Mouse (Mus musculus) kidney, postnatal 25 days (tissue): ENCODE results near the gene Pnkp.
A peak's percentile ranks its signal among the peaks of the same experiment; 100 is the strongest.

Experiments
- DNase-seq, 2 experiments: peaks; one replicate each; pipeline ENCODE4 v3.0.0; 2021; ENCODE audit warnings: mixed read lengths in 2 of 2

The Pnkp gene

DNA sequence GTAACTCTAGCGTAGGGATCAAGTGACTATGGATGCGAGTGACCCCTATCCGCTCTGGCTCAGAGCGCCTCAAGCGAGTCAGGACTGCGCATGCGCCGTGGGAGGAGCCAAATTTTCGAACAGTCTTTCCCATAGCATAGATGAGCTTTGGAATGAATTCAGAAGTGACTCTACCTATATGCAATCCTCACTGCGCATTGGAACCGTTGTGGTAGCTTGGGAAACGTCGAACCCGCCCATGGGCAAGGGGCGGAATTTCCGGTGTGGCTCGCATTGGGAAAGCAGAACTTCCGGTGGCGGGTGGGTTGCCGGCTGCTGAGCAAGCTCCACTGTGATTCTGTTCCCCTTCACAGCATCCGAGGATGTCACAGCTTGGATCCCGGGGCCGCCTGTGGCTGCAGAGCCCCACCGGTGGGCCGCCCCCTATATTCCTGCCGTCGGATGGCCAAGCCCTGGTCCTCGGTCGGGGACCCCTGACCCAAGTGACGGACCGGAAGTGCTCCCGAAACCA lies at the start of gene Pnkp:
Gene Pnkp (plus strand): TSS at position 98 of the 511 bp plus-strand sequence.
- DNase-seq: peak; percentile 86 to 90

DNA sequence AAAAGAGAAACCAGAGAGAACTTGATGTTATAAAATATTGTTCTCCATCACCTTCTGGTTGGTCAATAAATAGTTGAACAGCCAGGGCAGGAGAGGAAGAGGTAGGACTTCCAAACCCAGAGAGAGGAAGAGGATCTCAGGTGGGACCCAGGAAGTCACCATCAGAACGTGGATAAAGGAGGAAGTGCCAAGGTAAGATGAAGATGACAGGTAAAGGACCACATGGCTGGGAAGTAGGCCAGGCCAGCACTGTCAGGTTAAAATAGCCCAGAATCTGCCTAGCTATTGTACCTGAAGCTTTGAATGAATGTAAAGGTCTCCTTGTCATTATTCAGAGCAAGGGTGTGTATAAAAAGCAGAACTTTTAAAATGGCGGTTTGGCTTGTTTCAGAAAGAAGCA lies 48.0 kb upstream of the Pnkp start:
- DNase-seq: no peak

DNA sequence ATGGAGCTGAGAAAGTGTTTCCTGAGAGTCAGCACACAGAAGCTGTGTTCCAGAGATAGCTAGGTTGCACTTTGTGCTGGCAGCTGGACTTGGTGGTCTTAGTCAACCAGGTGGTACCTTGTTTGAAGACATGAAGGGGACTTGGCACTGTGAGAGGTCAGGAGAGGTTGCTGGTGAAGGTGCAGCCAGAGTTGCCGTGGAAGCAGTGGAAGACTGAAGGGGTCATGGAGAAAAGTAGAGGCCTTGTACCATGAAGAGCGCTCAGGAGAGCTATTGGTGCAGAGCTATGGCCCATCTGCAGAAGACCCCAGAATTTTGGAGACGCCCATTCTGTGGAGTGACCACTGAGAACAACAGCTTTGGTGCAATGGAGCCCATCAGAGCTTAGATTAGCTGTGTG lies 47.5 kb upstream of the Pnkp start:
- DNase-seq: no peak

DNA sequence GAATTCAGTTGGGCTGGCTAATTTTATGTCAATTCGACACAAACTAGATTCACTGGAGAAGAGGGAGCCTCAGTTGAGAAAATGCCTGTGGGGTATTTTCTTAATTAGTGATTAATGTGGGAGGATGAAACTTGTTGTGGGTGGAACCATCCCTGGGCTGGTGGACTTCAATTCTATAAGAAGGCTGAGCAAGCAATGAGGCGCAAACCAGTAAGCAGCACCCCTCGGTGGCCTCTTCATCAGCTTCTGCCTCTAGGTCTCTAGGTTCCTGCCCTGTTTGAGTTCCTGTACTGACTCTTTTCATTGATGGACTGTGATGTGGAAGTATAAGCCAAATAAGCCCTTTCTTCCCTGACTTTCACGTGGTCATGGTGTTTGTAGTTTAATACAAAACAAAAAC lies 46.6 kb upstream of the Pnkp start:
- DNase-seq: peak in 1 of 2 experiments; percentile 5

DNA sequence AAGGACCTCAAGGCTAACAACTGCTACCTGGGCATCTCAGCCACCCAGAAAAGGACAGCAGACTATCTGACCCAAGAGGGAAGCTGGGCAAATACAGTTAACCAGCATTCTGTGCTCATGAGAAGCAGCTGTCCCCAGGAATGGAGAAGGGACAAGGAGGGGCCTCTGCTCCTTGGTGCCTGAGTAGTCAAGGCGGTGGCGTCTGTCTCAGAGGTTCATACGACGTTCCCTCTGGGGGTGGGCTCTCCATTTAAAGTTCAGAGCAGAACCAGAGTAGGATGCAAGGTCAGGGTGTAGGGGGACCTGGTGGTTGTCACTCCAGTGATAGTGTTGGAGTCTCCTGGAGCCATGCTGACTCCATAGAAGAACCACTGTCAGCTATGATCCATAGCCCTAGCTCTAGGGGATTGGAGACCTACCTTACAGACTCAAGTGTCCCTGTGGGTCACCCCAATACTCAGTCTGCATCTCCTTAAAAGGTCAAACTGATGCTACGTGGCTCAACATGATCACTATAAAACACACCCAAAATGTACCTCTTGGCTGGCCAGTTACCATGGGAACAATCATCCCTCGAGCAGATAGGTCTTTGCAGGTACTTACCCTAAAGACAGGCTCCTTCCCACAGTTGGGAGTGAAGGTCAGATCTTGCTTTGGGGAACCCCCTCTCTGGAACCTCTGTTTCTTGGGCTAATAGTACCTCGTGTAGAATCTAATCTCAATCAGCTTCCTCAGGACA lies 46.0 kb upstream of the Pnkp start:
- peak in 1 of 2 experiments; percentile 17 for DNase-seq

DNA sequence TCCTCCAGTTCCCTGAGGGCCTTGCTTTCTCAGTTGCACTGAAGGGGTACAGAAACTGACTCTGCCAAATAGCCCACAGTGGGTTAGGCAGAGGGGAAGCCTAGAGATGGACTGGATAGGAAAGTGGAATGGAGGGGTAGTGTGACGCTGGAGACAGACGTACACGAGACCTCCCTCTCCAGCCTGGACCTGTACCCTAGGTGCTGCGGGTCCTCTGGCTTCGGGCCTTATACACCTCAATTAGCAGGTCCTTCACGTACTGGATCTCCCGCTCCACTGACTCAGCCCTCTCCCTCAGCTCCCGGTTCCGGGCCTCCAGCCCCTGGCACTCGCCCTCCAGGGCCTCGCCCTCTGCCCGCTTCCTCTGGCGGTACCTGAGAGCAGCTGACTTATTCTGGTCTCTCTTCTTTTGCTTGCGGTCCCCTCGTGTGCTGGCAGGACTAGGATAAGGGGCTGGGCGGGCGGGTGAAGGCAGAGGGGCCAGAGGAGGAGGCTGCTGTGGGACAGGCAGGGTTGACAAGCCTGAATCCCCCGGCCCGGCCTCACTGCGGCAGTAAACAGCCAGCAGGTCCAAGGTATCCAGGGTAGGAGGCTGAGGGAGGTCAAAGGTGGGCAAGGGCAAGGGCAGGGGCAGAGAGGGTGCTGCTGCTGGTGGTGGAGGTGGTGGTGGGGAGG lies 44.2 kb upstream of the Pnkp start:
- peak in 1 of 2 experiments; percentile 28 for DNase-seq

DNA sequence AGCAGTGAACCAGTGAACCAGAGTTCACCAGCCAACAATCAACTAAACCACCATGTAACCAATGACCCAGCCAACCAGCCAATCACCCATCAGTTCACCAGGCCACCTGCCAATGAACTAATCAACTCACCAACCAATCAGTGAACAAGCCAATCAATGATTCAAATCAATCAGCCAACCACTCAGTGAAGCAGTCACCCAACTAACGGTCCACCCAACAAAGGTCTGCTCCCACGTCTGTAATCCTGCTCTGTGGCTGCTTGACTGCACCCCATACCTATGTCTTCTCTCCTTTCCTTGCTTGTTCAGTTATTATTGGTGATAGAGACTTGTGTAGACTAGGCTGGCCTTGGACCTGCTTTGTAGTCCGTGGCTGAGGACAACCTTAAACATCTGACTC lies 43.0 kb upstream of the Pnkp start:
- DNase-seq: peak in 1 of 2 experiments; percentile 18

DNA sequence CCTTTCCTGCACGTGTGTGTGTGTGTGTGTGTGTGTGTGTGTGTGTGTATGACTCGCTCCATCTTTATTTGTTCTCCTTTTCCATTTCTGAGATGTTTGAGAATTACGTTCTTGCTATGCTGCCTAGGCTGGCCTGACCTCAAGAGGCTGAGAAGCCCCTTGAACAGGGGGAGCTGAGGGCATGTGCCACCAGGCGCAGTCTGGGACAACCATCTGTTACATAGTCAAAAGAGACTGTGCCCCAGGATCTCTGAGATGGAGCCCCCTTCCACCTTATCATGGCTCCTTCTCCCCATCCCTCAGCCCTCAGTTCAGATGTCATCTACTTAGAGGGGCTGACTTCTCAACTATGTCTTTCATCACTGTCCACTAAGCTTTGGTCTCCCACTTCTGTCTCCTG lies 42.5 kb upstream of the Pnkp start:
- peak in 1 of 2 experiments; percentile 18 for DNase-seq

DNA sequence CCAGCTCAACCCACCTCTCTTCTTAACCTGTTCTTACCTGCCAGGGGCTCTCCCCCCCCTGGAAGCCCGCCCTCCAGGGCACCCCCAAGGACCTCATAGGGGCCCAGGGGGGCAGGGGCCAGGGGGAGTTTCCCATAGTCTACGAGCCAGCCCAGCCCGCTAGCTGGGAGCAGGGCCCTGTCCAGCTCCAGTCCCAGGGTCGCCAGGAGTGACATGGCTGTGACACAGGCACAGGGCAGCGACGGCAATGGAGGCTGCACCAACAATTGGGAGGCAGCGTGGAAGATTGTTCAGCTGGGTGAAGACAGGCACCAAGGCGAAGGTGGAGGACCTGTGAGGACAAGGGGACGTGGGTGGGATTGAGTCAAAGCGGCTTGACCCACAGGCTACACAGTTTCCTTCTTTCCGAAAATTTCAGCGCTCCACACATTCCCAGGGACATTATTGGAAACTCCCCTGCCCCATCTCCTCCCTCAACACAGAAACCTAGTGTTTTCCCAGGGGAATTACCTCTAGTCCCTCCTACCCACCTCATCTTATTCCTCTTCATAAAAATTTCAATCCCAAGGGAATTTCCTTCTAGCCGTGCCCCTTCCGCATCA lies 41.9 kb upstream of the Pnkp start:
- DNase-seq: peak in 1 of 2 experiments; percentile 44

DNA sequence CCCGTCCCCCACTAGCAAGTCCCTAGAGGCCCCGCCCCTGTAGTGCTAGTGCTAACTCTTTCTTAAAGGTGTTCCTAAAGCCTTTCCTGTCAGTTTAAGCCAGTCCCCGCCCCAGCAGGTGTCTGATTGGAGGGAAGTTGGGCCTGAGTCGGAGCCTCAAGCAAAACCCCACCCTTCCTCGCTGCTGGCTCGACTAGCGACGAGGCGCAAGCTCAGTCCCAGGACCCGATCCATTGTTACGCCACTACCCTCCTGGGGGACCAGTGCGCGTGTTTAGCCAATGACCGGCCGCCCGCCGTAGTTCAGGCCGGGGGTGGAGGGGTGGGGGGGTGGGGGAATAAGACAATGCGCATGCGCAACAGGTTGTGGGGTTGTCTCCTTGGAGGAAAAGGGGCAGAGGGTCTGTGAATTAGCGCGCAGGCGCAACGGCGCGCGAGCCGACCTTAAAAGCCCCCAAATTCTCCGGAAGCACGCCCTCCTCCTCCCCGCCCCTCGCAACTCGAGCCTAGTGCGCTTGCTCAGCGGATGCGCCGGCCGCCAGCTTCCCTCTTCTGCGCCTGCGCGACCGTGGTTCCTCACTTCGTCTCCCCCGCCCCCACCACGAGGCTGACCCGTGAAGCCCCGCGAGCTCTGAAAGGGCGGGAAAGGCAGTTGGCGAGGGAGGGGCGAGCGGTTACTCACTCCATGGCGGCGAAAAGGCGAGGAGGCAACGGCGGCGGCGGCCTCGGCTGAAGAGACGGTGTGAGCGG lies 41.0 kb upstream of the Pnkp start, which contains the start of the genes Nup62 and Il4i1:
Gene Nup62 (plus strand): TSS at position 368 of the 749 bp plus-strand sequence.
Gene Il4i1 (plus strand): TSS at position 667 of the 749 bp plus-strand sequence.
- peak; percentile 99 for DNase-seq

DNA sequence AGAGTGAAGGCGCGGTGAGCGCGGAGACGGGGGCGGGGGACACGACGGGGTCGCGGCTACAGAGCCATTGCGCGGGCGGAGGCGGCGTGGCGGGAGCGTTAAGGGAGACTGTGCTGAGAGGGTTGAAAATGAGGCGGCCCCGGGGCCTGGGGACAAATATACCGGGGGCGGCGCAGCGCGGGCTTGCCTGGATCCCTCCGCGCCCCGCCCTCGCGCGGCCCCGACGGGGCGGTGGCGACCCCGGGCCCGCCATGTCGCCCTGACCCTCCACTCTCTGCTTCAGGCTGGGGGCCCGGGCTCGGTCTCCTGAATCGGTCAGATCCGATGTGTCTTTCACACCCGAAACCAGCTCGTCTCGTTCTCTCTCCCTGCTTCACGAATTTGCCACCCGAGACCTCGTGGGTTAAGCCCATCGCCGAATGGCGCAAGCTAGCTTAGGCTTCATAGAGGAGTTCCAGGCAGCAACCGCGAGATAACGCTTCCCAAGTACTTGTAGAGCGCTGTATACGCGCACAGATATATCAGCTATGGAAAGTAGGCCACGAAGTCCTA lies 40.4 kb upstream of the Pnkp start, which contains the start of gene Atf5:
Gene Atf5 (minus strand): TSS at position 189 of the 552 bp plus-strand sequence.
- no peak for DNase-seq

DNA sequence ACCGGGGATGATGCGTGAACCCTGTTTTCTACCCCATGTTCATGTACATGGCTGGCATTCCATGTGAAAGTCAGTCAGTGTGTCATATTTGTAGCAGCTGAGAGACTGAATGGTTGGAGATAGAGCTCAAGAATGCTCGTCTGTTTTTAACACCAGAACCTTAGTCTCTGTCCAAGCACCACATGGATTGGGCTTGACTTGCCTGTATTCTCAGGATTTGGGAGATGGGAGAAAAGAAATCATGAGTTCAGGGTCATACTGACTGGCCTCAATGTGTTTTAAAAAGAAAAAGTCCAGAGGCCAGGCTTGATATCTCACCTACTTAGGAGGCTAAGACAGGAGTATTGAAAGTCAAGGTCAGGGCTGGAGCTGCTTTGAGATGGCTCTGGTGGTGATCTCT lies 39.5 kb upstream of the Pnkp start:
- no peak for DNase-seq

DNA sequence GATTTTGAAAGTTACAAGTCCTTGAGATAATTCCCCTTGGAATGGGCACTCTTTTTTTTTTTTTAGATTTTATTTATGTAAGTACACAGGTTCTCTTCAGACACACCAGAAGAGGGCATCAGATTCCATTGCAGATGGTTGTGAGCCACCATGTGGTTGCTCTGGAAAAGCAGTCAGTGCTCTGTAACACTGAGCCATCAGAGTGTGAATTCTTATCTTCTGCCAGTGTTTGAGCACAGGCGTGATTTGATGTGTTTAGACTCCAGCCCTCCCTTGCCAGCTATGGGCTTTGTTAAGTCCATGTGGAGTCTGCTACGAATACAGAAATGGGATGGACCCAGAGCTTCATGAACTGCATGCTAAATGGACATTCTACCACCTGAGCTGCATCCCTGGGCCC lies 38.8 kb upstream of the Pnkp start:
- peak in 1 of 2 experiments; percentile 21 for DNase-seq

DNA sequence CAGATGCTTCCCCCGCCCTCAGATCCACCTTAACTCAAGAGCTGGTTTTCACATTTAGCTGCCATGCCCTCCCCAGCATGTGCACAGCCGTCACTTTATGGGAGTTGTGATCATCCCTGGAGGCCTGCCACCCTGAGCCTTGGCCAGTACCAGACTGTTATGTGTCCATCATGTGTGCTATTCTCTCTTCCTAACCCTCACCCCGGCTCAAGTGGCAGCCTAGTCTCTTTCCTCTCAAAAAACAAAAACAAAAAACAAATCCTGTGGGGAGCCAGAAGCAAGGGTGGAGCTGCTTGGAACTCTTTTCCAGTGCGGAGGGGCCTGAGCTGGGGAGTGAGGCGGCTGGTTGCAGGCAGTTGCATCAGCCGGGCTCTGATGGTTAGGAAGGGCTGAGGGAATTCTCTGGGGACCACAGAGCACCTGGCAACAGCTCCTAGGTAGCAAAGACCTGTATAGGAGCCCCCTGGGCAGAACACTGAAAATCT lies 38.1 kb upstream of the Pnkp start:
- DNase-seq: peak; percentile 35 to 54

DNA sequence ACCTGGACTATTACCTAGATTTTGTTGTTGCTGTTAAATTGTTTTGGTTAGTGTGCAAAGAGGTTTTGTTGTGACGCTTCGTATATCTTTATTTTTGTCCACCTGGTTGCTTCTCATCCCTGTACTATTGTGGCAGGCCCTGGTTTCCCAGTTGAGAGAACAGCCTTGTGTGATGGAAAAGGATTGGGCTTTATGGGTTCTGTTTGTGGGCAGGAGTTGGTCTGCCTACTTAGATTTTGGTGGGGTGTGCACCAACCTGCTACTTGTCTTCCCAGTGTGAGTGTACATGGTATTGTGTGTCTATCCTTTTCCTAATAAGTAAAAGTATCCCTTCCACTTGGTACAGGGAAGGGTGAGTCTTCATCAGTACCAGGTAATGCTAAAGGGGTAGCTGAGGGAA lies 37.5 kb upstream of the Pnkp start:
- peak in 1 of 2 experiments; percentile 4 for DNase-seq

DNA sequence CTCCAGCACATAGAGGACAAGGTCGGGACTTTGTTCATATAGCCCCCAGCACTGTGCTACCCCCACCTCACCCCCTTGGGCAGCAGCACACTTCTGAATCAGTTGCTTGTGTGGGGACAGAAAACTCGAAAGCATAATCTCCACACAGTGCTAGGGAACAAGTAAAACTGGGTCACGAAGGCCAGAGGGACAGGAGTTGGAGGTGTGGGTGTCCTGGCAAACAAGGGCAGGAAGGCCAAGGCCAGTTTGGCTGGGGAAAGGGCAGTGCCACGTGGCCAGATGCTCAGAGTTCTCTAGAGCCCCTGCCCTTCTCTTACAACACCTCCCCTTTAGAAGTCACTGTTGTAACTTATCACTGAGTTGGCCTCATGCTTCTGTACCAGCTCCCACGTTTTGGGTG lies 37.1 kb upstream of the Pnkp start:
- peak in 1 of 2 experiments; percentile 36 for DNase-seq

DNA sequence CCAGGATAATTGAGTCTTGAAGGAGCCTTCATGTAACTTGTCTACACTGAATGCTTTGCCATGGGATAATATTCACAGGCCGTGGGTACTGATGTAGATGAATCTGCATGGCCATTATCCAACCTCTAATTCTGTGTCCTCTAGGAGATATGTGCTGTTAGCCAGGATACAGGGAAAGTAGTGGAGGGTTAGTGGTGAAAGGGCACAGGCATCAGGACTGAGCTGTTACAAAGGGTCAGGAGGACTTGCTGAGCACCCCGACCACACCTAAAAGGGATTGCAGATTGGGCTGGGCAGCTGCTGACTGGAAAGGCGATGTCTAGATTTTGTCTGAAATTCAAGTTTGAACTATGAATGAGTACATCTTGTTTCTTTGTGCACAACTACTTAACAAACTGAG lies 36.4 kb upstream of the Pnkp start:
- DNase-seq: peak in 1 of 2 experiments; percentile 5

DNA sequence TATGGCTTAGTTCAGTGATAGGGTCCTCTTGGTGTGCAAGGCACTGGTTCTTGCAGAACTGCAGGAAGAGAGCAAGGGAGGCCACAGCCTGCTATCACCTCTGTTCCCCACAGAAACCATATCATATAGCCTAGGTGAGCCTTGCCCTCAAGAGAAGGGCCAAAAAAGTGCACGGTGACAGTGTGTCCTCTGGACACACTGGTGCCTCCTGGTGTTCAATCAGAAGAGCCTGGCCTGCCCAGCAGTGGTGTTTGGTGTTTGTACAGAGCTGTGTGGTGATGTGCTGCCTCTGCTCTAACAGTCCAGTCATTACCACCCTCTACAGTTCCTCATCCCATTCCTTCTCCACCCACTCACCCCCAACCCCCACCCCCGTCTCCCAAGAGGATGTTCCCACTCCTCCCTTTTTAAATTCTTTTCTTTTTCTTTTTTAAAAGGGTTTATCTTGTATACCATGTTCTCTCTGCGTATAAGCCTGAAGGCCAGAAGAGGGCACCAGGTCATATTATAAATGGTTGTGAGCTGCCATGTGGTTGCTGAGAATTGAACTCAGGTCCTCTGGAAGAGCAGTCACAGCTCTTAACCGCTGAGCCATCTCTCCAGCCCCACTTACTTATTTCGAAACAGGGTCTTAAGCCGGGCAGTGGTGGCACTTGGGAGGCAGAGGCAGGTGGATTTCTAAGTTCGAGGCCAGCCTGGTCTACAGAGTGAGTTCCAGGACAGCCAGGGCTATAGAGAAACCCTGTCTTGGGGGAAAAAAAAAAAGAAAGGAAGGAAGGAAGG lies 35.1 kb upstream of the Pnkp start:
- peak; percentile 1 to 20 for DNase-seq

DNA sequence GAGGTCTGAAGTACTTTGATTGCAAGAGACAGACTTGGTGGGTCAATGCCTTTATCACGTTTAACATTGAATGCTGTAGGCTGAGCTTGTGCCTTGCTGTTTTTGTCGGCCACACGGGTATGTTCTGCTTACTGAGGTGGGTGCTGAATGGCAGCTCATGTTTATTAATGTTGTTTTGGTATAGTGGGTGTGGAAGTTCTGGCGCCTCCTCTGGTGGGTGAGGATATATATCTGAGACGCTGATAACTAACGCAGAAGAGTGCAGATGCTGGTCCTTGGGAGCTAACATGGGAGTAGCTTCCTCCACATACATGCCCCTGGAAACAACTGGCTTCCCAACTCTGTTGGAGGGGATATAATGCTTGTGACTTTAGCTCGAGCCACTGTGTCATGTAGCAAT lies 33.5 kb upstream of the Pnkp start:
- DNase-seq: peak in 1 of 2 experiments; percentile 5

DNA sequence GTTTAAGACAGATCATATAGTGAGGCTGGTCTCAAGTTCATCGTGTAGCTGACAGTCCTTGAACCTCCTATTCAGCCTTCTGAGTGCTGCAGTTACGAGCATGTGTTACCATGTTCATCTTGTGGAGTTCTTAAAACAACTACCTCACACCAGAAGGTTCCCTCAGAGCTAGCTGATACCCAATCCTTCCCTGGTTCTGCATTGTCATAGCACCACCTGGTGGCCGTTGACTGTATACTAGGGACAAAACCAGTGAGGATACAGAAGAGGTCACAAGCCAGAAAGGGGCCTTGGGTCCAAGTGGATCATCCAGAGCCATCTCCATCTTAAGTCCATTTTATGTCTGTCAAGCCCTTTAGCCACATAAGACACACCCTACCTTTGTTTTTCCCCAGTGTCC lies 32.1 kb upstream of the Pnkp start:
- peak; percentile 78 to 90 for DNase-seq

DNA sequence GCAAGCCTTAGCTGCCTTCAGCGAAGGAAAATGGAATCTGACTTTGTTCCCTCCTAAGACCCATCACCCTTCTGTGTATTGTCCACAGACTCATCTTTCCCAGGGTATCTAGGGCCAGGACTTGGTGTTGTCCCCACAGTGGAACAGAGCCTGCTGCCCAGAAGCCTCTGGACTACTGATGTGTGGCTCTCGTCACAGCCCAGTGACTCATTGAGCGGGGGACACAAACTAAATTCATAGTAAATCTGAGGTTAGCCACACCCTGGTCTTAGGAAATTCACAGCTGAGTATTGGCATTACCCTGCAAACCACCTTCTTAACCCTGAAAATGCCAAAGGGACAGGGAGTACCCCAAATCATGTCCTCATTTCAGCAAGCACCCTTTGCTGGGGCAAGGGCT lies 30.2 kb upstream of the Pnkp start:
- DNase-seq: no peak
